27 mouse cellular contexts compared by ENCODE assay signal in the genomic region with DNA sequence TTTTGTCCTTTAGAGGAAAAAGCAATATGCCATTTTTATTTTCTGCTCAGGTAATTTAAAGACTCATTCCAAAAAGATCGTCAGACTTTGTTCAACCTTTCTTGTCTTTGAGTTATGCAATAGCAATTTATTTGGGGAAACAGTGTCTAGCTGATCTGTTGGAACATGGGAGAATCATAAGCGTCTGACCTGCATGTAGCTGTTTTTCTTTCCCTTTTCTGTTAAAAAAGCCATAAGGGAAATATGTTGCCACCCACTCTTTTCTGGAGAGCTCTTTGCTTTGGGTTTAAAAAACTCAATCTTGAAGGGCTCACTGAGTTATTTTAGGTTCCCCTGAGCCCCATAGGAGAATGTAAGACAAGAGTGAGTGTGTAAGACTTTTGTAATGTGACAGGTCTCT.
DNase-seq lines count a peak whose midpoint lies in the region; TF ChIP-seq lines count a peak whose summit lies in the region.
"Had no signal": no experiment of that assay in that cellular context is flagged by ENCODE, and none has a peak within 500 bp of the region (broad histone marks: within the 10 kb centered on the region; RNA-seq: fewer than 3 reads in every experiment).

No protein-coding gene starts in this region.

- peak; percentile 4 for DNase-seq in layer of hippocampus, adult 9-10 months (ENCODE audit: low spot score)
- no peak for DNase-seq in layer of hippocampus, postnatal 14 days (ENCODE audit: low spot score in 2 of 2)
- DNase-seq in left cerebral cortex, adult 2 months (ENCODE audit: extremely low spot score in 1 of 2, low spot score in 2 of 2): no peak
- DNase-seq in left cerebral cortex, adult 18-20 months (ENCODE audit: low spot score in 2 of 2): no peak
- peak; percentile 36 for DNase-seq in right cerebral cortex, adult 18-20 months
- DNase-seq in right cerebral cortex, postnatal 4 days: no peak
- DNase-seq in thymus, postnatal 10 days (ENCODE audit: low spot score in 2 of 2): no peak
- DNase-seq: adrenal gland, adult 2 months; adrenal gland, postnatal 14 days; cerebellum, adult 11-12 months; cerebellum, adult 8-10 months; cerebellum, postnatal 10 days; cerebellum, postnatal 36 days; embryo, embryonic 11 days; gastrocnemius, postnatal 10 days; gastrocnemius, postnatal 36 days; heart, adult 2 months; heart, postnatal 14 days; heart, postnatal 4 days had no signal

- intact Hi-C loops in left cerebral cortex, adult 2 months (cut with DNase I): loop anchor here (5.0 kb wide), 1 partner anchor 174 kb away; a partner anchor contains a TSS

- H3K4me3 ChIP-seq in left cerebral cortex, adult 2 months: no peak overlapping the region
- H3K4me3 ChIP-seq: embryonic facial prominence, embryonic 10.5 days; embryonic facial prominence, embryonic 13.5 days; erythroblast, embryonic 14.5 days; forebrain, embryonic 12.5 days; forebrain, embryonic 15.5 days; heart, adult 2 months; heart, embryonic 10.5 days; heart, embryonic 13.5 days; hindbrain, embryonic 15.5 days had no signal

- TF ChIP-seq CTCF in left cerebral cortex, adult 2 months (IDR thresholded peaks at IDR 0.05): no peak

- peak overlapping the region; percentile 80 for H3K27ac ChIP-seq in left cerebral cortex, adult 2 months
- H3K27ac ChIP-seq: embryonic facial prominence, embryonic 10.5 days; embryonic facial prominence, embryonic 13.5 days; forebrain, embryonic 12.5 days; forebrain, embryonic 15.5 days; heart, adult 2 months; heart, embryonic 10.5 days; heart, embryonic 13.5 days; hindbrain, embryonic 15.5 days had no signal

Comparison
In these comparisons a context has a peak if more than half of its experiments do, and no peak if none do; other contexts are left out.
1. DNase-seq: peak in layer of hippocampus, adult 9-10 months (single experiment) and right cerebral cortex, adult 18-20 months (single experiment); none in layer of hippocampus, postnatal 14 days (0 of 2), left cerebral cortex, adult 2 months (0 of 2), left cerebral cortex, adult 18-20 months (0 of 2), right cerebral cortex, postnatal 4 days (single experiment) and thymus, postnatal 10 days (0 of 2).